Comparison of ENCODE assay signal across 7 mouse cellular contexts in the genomic region with DNA sequence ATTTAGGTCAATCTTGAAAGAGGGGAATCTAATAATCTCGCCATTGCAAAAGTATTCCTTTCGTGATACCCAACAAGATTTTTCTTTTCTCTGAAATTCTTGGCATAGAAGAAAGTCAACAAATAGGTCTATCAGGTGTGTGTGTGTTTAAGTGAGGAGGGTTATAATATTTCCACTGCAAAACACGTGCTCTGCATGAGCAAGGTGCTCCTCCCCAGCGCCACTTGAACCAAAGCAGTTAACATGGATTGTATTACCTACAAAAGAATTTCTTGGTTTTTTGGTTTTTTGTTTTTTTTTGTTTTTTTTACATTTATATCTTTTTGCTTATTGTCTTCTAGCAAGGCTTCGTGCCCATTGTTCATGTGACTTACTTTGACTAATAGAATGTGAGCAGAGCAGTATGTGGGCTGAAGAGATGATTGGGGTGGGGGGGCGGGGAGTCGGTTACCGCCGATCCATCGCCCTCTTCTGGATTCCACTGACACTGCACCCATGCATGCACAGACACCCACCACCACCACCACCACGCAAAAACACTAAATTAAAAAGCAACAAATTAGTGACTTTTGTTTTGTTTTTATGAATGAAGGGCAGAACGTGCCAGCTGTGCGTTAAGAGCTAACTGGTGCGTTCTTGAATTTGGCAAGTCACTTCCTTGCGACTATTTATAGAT. TPM values are rescaled to one million over a fixed set of nuclear protein-coding genes. Genes with fewer than 3 reads are reported as not detected.
DNase-seq lines count a peak whose midpoint lies in the region; TF ChIP-seq lines count a peak whose summit lies in the region.

No protein-coding gene starts in this region.

- H3K36me3 ChIP-seq in forebrain, embryonic 10.5 days (replicated peaks), result peaks cover 7% of the 10 kb centered on the region
- 0 out of 2 replicates have a peak, but pooled peaks cover 4% of the 10 kb centered on the region for H3K36me3 ChIP-seq in hindbrain, embryonic 10.5 days

- peak; percentile 83 for DNase-seq in NIH3T3 (ENCODE audit: low read depth)
- peak; percentile 86 for DNase-seq in brain, embryonic 14.5 days (ENCODE audit: low read depth)
- DNase-seq in forebrain, embryonic 10.5 days (ENCODE audit: extremely low spot score, low spot score), result peak; percentile 67
- peak; percentile 73 for DNase-seq in hindbrain, embryonic 10.5 days (ENCODE audit: low spot score)
- peak; percentile 60 to 77 for DNase-seq in layer of hippocampus, postnatal 14 days (ENCODE audit: low spot score in 2 of 2)
- peak; percentile 72 for DNase-seq in lung, postnatal 36 days
- peak; percentile 82 for DNase-seq in right cerebral cortex, postnatal 14 days

- H3K27me3 ChIP-seq in forebrain, embryonic 10.5 days (ENCODE audit: poor library complexity, severe bottlenecking), result no peaks in the 10 kb centered on the region
- no peaks in the 10 kb centered on the region for H3K27me3 ChIP-seq in hindbrain, embryonic 10.5 days (ENCODE audit: insufficient read depth, poor library complexity, severe bottlenecking)

- no peak for TF ChIP-seq POLR2A in brain, embryonic 14.5 days (IDR thresholded peaks at IDR 0.05; ENCODE audit: borderline replicate concordance, extremely low read depth, insufficient read depth, insufficient read length, poor library complexity, severe bottlenecking)

- H3K27ac ChIP-seq in forebrain, embryonic 10.5 days, result peak overlapping the region; percentile 99
- peak overlapping the region; percentile 100 for H3K27ac ChIP-seq in hindbrain, embryonic 10.5 days

- H3K4me1 ChIP-seq in forebrain, embryonic 10.5 days, result peaks cover 27% of the 10 kb centered on the region
- peaks cover 25% of the 10 kb centered on the region for H3K4me1 ChIP-seq in hindbrain, embryonic 10.5 days (replicated peaks)

- H3K4me3 ChIP-seq in forebrain, embryonic 10.5 days, result peak overlapping the region; percentile 87
- H3K4me3 ChIP-seq in hindbrain, embryonic 10.5 days, result peak overlapping the region; percentile 91

- no peaks in the 10 kb centered on the region for H3K9me3 ChIP-seq in forebrain, embryonic 10.5 days
- no peaks in the 10 kb centered on the region for H3K9me3 ChIP-seq in hindbrain, embryonic 10.5 days

- TF ChIP-seq CTCF in brain, embryonic 14.5 days (IDR thresholded peaks at IDR 0.05; ENCODE audit: borderline replicate concordance, extremely low read depth, insufficient read depth, insufficient read length), result peak; percentile 52; the same call in 1 of the 2 replicates

- 24% methylated on average over 15 of the region's 15 CpGs for WGBS in forebrain, embryonic 10.5 days
- WGBS in hindbrain, embryonic 10.5 days, result 25% methylated on average over 15 of the region's 15 CpGs

RNA-seq across cellular contexts. Expression of a gene that starts 0.7 kb away (rescaled TPM):
- polyA plus RNA-seq in brain, embryonic 14.5 days (2012; rRNA removed), result 47.6 and 48.3 TPM in 2 replicates
- polyA plus RNA-seq in forebrain, embryonic 10.5 days (2016; fragmentation: Nextera tagmentation; extraction: Ambion mirVana), result 51.6 and 55.2 TPM in 2 replicates
- polyA plus RNA-seq in hindbrain, embryonic 10.5 days (2016; fragmentation: Nextera tagmentation; extraction: Ambion mirVana), result 54.6 and 63.3 TPM in 2 replicates
- total RNA-seq in layer of hippocampus, postnatal 14 days (2021), result 10 to 100 TPM; 16.9 to 19.1 TPM

RNA-seq across cellular contexts. Expression of a gene that starts 51.1 kb away (rescaled TPM):
- 32.2 and 35.6 TPM in 2 replicates for polyA plus RNA-seq in brain, embryonic 14.5 days (2012; rRNA removed)
- 39.5 and 41.0 TPM in 2 replicates for polyA plus RNA-seq in forebrain, embryonic 10.5 days (2016; fragmentation: Nextera tagmentation; extraction: Ambion mirVana)
- 37.4 and 39.9 TPM in 2 replicates for polyA plus RNA-seq in hindbrain, embryonic 10.5 days (2016; fragmentation: Nextera tagmentation; extraction: Ambion mirVana)
- total RNA-seq in layer of hippocampus, postnatal 14 days (2021), result 10 to 100 TPM; 44.1 to 45.5 TPM

Comparison
In these comparisons a context has a peak if more than half of its experiments do, and no peak if none do; other contexts are left out.
1. Peak in every context shown above with its lines: DNase-seq, H3K4me3 ChIP-seq and H3K27ac ChIP-seq.